Mouse (Mus musculus) left cerebral cortex, postnatal 14 days (tissue): ENCODE measurements around the gene Vps33b. TPM values are rescaled to one million over a fixed set of nuclear protein-coding genes. Genes with fewer than 3 reads are reported as not detected.

Source experiments
- DNase-seq, 2 experiments: peaks; one replicate each; pipeline ENCODE4 v3.0.0; 2021 to 2022; ENCODE audit warnings: low spot score in 2 of 2, mixed read lengths in 1 of 2
- intact Hi-C: fragments of 180-260 bp; cut with DNase I; formaldehyde crosslinking; loops from one replicate; pipeline ENCODE4 v1.15.1; 2025
- total RNA-seq, 2 experiments: library from RNA; stranded (reverse); gene quantifications; 2 replicates each; pipeline ENCODE4 v1.2.3; 2021

The Vps33b gene
- total RNA-seq, 2 experiments from 2014 or later, result 19.3 to 19.6 TPM

DNA sequence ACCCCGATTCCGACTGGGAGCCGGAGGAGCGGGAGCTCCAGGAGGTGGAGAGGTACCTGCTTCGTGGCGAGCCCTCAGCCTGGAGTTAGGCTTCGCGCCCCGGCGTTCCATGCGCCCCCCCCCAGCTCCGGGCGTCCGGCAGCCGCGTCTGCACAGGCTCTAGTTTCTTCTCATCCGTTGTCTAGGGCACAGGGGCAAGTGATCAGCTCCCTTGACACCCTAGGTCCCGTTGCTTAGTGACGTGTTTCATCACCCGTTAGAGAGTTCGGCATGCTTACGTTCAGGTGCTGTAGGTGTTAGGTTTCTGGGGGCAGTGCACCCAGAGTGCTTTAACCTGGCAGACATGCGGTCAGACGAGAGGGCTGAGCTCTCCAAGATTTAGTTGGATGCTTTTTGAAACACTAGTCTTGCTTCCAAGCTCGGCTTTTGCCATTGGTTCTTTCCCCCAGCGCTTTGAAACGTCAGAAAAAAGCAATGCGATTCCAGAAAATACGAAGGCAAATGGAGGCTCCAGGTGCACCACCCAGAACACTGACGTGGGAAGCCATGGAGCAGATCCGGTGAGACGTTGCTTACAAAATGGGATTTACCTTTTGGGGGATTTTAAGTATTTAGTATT, 8.0 kb upstream of the Vps33b start:
- peak; percentile 28 to 43 for DNase-seq
- intact Hi-C loops, result no loop called here

DNA sequence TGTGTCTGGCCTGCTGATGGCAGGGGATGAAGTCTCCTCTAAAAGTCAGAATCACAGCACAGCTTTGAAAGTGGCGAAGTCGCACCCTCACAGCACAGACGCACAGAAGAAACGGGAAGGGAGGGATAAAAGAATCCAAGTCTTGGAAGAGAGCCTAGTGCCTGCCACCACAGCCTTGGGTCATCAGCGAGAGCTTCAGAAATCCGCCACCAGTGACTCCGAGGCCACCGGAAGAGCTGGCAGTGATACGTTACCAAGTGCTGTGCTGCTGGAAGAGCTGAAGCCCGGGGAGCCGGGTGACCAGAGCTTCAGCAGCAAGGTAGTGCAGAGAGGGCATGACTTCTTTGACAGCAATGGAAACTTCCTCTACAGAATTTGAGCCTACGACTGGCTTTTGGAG, 4.8 kb upstream of the Vps33b start:
- intact Hi-C loops, result no loop called here
- DNase-seq, result no peak

DNA sequence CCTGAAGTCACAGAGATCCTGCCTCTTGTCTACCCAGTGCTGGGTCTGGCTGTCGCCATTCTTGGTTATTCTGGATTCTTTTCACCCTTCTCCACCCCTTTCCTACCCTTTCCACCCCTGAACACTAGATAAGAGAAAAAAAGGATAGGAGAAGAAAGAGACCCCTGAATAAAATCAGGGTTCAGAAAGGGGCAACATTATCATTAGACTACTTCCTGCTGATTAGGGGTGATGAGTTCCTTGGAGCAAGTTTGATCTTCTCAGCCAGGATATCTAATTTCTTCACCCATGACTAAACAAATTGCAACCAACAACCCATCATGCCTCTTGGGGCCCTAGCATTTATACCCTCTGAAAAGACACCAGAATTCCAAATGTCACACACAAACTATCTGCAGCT, 1.7 kb upstream of the Vps33b start:
- intact Hi-C loops, result no loop called here
- no peak for DNase-seq

DNA sequence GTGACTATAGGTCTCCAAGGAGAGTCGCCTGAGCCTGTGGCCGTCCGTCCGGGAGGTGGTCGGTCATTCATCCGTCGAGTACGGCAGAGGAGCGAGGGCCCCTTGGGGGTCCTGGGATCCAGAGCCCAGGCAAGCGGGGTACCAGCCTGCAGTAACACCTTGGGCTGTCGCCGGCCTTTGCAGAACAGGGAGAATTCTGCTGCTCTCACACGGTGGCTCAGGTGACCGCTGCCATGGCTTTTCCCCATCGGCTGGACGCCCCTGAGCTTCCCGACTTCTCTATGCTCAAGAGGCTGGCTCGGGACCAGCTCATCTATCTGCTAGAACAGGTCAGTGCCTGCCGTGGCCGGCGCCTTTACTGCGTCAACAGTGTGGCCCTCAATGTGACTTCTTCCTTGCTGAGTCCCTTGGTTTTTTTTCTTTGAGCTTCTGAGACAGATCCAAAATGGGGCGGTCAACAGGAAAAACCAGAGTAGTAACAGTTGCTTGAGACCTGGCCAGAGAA, 354 bp downstream of the Vps33b start:
- peak; percentile 20 to 34 for DNase-seq
- intact Hi-C loops, result no loop called here

DNA sequence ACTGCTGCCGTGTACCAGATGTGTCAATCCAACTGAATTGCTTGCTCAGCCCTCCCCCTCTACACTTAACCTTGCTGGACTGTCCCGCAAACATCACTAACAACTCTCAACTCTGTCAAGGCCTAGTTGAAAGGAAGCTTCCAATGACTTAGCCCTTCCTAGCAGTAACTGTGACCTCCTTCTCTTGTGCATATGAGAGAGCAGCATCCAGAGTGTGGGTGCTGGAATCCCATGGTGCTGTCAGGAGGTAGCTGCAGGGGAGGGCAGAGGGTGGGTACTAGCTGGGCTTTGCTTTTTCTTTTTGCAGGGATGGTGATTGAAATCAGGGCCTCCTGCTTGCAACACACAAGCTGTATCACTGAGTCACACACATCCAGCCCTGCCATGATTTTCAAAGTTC, 4.0 kb downstream of the Vps33b start:
- no peak for DNase-seq
- intact Hi-C loops, result no loop called here

DNA sequence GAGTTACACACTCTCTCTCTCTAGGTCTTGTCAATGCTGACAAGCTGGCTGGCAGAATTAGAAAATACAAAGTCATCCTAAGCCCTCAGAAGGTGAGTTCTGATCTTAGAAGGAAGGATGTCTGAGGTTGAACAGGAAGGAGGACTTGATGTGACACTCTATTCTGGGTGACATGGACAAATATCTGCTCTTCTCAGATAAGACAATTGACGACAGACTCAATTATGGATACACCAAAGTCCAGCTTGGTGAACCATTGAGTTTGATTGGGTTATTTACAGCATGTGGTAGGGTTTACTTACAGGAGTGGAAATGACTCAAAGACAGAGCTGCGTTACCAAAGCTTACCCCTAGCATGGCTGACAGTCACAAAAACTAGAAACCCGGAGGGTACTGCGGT, 6.9 kb downstream of the Vps33b start:
- intact Hi-C loops, result no loop called here
- no peak for DNase-seq

DNA sequence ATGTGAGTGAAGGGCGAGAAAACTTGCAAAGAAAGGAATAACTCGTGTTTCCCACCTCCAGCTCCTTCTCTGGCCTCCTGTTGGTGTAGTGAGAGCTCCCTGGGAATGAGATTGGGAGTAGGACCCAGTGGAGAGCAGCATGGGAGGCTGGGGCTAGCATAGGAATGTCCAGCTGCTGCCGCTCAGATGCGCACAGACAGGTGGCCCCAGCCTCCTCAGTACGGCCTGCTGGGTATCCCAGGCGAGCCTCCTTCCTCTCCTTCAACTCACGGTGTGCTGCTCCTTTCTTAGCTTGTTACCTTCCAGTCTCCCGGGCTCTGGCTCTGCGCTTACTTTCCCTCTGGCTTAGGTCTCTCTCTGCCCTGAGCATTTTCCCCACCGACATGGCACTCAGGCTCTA, 10.6 kb downstream of the Vps33b start:
- DNase-seq, result no peak
- intact Hi-C loops, result no loop called here

DNA sequence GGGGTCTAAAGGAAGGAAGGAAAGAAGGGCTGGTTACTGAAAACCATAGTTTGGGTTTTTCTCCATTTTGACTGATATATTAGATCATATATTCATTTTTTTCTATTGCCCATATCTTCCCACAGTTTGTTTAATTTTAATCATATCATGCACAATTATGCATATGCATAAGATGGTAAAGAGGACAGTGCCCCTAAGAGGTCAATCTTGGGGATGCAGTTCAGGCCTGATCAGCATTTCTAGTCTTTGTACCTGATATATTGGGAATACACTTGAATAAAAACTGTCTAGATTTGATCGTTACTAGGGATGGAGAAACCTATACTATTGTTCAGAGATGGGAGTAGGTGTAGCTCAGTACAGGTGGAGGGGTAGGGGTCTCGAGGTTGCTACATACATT, 11.5 kb downstream of the Vps33b start:
- intact Hi-C loops, result no loop called here
- no peak for DNase-seq

DNA sequence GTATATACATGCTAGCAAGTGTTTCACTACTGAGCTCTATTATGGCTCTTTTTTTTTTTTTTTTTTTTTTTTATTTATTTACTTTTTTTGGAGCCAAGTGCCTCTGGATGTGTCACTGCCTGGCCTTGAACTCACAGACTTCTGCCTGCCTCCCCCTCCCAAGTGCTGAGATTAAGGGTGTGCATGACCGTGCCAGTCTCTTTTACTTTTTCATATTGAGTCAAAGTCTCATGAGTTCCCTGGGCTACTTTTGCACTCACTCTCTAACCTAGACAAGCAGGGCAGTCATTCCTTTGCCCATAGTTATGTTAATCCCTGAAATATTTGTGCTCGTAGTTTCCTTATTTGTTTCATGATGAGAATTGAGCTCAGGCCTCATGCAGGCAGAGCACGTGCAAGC, 12.2 kb downstream of the Vps33b start:
- intact Hi-C loops, result no loop called here
- no peak for DNase-seq

DNA sequence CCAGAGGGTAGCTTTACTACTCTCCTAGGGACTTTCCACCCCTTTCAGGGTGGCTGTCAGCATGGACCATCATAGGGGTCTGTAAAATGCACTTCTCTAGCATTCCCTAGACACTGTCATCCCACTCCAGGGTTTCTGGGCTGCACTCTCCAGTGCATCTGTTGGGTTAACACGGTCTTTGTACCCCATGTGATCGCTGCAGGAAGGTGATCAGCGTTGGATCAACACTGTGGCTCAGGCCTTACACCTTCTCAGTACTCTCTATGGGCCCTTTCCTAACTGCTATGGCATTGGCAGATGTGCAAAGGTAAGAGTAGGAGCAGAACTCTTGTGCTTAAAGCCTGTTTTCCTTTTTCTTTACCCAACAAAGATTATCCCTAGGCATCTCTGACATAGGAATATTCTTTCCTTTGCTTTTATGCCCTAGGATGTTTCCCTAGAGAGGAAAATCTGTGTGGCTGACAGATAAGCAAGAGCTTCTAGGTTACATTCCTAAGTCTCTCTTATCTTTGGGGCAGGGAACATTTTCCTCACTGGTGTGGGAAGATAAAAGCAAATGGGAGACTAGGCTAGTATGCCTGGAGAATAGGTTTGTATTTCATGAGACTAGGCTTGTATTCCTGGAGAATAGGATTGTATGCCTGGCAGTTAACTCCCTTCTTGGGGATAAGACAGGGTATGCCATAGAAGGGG, 13.9 kb downstream of the Vps33b start:
- intact Hi-C loops, result no loop called here
- no peak for DNase-seq

DNA sequence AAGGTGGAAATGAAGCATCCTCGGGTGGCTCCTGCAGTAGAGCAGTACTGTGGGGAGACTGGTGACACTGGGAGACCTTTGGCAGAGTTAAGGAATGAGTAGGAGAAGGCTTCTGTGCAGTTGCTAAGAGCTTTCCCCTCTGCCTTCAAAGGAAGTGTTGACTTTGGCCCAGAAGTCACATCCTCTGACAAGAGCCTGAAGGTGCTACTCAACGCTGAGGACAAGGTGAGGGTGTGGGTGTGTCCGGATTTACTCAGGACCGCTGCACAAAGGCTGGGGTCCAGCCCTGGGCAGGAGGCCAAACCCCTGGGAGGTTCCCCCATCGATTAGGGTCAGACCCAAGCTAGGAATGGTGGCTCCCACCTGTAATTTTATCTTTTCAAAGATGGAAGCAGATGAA, 14.9 kb downstream of the Vps33b start:
- DNase-seq, result no peak
- intact Hi-C loops, result no loop called here

DNA sequence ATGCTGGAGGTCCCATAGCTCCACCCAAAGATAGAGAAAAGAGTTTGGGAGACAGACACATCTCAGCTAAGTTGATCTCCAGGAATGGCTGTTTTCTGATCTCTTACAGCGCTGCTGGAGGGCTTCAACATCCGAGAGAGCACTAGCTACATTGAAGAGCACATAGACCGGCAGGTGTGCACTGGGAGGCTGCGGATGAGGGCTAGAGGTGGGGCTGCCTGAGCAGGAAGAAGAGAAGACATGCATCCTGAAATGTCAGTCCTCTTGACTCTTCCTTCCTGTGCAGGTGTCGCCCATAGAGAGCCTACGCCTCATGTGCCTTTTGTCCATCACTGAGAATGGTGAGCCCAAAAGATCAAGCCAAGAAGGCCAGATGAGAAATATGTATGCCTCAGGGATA, 16.3 kb downstream of the Vps33b start:
- no peak for DNase-seq

DNA sequence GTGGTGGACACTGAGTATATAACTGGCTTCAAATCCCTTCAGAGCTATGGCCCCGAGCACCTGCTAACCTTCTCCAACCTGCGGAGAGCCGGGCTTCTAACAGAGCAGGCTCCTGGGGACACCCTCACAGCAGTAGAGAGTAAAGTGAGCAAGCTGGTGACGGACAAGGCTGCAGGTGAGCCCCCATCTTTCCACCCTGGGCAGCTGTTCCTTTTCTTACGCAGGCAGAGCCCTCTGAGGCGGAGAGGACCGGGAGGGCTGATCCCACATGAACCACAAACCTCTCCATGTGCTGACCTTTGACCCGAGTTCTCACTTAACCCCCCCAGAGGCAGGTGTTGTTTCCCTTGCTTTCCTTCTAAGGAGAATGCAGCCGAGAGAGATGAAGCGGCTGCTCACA, 18.3 kb downstream of the Vps33b start:
- intact Hi-C loops, result no loop called here
- no peak for DNase-seq

More for the DNA sequence above, 16.3 kb downstream of the Vps33b start:
- intact Hi-C loops, result no loop called here

DNA sequence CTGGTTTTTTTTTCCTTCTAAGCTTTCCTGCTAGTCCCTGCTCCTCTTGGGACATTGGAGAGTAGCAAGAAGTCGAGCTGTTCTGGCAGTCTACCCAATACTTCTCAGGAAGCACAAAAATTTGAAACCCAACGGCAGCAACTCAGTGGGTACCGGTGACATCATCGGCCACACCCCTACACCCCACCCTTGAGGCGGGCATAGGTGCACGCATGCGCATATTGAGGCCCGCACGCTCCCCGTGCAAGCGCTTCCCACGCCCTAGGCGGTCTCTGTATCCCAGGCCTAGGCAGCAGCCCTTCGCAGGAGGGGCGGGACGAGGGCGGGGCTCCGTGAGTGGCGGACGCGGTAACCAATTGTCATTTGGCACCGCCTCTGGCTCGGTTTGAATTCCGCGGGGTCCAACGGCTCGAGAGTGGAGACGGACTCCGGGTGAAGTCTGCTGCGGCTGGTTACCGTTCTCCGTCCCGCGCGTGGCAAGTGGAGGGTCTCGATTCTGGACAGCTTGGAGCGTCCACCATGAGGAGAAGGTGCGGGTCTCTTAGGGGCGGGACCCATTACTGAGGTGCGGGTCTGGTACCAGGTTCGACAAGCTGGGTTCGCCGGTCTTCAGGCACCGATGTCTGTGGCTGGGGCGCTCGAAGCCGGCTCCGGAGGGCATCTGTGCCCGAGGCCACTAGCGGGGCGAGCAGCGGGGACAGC, 24.8 kb downstream of the Vps33b start, which contains the start of gene Prc1:
Gene Prc1 (plus strand): TSS at position 389 of the 702 bp plus-strand sequence.
- intact Hi-C loops, result no loop called here
- peak; percentile 98 for DNase-seq

DNA sequence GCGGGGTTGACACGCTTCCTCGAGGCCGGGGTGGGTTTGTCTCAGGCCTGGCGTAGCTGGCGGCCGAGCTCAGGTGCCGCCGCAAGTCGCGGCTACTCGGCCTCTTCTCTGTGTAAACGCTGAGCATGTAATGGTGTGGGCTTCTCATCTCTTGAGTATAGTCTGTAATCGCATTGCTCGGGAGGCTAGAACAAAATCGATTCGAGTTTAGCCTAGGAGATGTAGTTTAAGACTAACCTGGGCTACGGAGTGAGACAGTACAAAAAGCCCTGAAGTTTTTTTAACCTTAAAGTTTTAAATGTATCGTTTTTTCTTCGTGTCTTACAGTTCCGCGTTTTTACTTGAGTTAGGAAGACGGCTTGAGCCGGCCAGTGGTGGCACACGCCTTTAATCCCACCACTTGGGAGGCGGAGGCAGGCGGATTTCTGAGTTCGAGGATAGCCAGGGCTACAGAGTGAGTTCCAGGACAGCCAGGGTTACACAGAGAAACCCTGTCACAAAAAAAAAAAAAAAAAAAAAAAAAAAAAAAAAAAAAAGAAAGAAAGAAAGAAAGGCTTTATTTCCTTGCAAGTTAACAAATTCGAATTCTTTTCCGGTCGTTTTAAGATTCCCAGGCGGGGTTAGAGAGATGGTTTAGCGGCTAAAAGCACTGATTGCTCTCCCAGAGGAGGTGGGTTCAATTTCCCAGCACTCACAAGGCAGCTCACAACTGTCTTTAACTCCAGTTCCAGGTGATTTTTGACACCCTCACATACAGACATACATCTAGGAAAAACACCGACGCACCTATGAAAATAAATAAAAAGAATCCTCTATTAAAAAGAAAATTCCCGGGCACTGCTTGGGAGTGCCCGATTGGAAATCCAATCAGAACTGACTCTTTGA, 25.6 kb downstream of the Vps33b start:
- intact Hi-C loops, result loop anchor here (5.0 kb wide), 1 partner anchor 42 kb away; no protein-coding TSS in a partner anchor
- no peak for DNase-seq

DNA sequence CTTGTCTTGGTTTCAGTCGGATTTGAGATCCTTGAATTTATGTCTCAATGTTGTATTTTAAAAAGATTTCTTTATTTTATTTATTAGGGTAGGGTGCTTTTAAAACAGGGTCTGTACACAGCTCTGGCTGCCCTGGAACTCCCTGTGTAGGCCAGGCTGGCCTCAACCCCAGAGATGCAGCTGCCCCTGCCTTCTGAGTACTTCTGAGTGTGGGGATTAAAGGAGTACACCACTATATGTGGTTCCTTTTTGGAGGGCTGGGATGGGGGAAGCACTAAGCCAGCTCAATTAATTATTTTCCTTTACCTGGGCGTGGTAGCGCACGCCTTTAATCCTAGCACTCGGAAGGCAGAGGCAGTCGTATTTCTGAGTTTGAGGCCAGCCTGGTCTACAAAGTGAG, 27.0 kb downstream of the Vps33b start:
- intact Hi-C loops, result loop anchor here (5.0 kb wide), 1 partner anchor 41 kb away; no protein-coding TSS in a partner anchor
- DNase-seq, result no peak

DNA sequence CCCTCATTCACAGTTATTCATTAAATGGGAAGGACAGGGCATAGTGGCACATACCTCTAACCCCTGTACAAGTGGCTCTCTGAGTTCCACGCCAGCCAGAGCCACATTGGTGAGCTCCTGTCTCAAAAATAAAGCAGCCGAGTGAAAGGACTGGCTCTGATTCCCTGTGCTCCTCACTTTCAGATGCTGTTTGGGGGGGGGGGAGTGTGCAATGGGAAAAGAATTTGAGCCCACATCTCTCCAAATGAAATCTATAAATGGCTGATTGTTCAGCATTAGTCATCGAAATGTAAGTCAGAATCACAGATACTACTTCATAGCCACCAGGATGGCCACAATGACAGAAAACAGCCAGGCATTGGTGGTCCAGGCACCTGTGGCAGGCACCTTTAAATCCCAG, 27.6 kb downstream of the Vps33b start:
- intact Hi-C loops, result loop anchor here (5.0 kb wide), 1 partner anchor 40 kb away; no protein-coding TSS in a partner anchor
- no peak for DNase-seq

DNA sequence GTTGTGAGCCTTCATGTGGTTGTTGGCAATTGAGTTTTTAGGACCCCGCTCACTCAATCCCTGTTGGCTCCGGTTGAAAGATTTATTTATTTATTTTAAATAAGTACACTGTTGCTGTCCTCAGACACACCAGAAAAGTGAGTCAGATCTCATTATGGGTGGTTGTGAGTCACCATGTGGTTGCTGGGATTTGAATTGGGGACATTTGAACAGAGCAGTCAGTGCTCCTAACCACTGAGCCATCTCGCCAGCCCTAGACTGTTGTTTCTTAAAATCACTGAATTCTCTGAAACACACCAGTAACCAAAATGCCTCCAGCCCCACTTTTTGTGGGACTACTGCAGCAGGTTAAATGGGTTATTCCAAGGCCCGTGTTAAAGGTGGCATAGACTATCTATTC, 29.3 kb downstream of the Vps33b start:
- DNase-seq, result no peak
- intact Hi-C loops, result loop anchor here (5.0 kb wide), 1 partner anchor 39 kb away; no protein-coding TSS in a partner anchor

DNA sequence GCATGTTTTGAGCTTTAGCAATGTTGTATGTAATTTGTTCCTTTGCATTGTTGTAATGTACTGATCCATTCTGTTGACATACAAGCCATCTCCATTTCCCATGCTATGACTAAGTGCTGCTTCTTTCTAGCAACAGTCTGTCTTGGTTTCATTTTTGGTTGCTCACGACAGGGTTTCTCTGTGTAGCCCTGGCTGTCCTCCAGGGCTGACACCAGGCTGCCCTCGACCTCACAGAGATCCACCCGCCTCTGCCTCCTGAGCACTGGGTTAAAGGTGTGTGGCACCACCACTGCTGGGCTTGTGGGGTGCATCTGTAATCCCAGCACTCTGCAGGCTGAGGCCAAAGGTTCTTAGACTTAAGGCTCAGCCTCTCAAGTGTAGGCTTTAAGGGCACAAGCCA, 30.1 kb downstream of the Vps33b start:
- intact Hi-C loops, result loop anchor here (5.0 kb wide), 1 partner anchor 38 kb away; no protein-coding TSS in a partner anchor

More for the DNA sequence above, 30.1 kb downstream of the Vps33b start:
- DNase-seq, result no peak
